Mouse (Mus musculus) MEL (cell line): ENCODE measurements at regions not wholly inside any gene's neighbourhood (a gene's known extent, or its start where the extent isn't known, plus 50 kb on each side); places are given as distances from the start of the nearest gene placed in this dataset.

Experiments
- DNase-seq: peaks from one replicate; pipeline ENCODE4 v3.0.0; 2011; ENCODE audit warnings: low read depth, low spot score
- H3K27ac ChIP-seq: 2 replicates; pipeline ENCODE4 v1.5.1; 2012; ENCODE audit warnings: low read depth, mild to moderate bottlenecking, control low read depth, low read length, moderate library complexity; ENCODE audit not compliant: control insufficient read depth
- H3K27me3 ChIP-seq, 2 experiments: fragments of 150-350 bp in 1 of 2; sonication (generic) in 1 of 2; 2 replicates each; pipeline ENCODE4 v1.6.1; 2012; ENCODE audit warnings: low read length in 2 of 2, mild to moderate bottlenecking in 2 of 2, improper control_type of control experiment in 1 of 2, moderate library complexity in 1 of 2; ENCODE audit not compliant: insufficient read depth in 2 of 2, control insufficient read depth in 1 of 2
- H3K36me3 ChIP-seq, 2 experiments: 2 replicates each; pipeline ENCODE4 v1.6.1; 2012 to 2014; ENCODE audit warnings: low read length in 2 of 2, improper control_type of control experiment in 1 of 2, inconsistent platforms in 1 of 2, mild to moderate bottlenecking in 1 of 2; ENCODE audit not compliant: insufficient read depth in 2 of 2, control insufficient read depth in 1 of 2
- H3K4me1 ChIP-seq, 2 experiments: fragments of 150-350 bp in 1 of 2; sonication (generic) in 1 of 2; 2 replicates each; pipeline ENCODE4 v1.6.1; 2012; ENCODE audit warnings: low read length in 2 of 2, improper control_type of control experiment in 1 of 2, mild to moderate bottlenecking in 1 of 2; ENCODE audit not compliant: insufficient read depth in 2 of 2, control insufficient read depth in 1 of 2
- H3K4me3 ChIP-seq, 2 experiments: fragments of 150-350 bp in 1 of 2; sonication (generic) in 1 of 2; 2 replicates each; pipeline ENCODE4 v1.5.1; 2012; ENCODE audit warnings: low read depth in 2 of 2, low read length in 2 of 2, mild to moderate bottlenecking in 2 of 2, moderate library complexity in 2 of 2, control low read depth in 1 of 2, improper control_type of control experiment in 1 of 2; ENCODE audit not compliant: control insufficient read depth in 1 of 2, insufficient read depth in 1 of 2
- H3K79me2 ChIP-seq: 2 replicates; pipeline ENCODE4 v1.6.1; 2012; ENCODE audit warnings: mild to moderate bottlenecking, low read length, moderate library complexity; ENCODE audit not compliant: control insufficient read depth, poor library complexity, insufficient read depth
- H3K9ac ChIP-seq: 2 replicates; pipeline ENCODE4 v1.6.1; 2012; ENCODE audit warnings: low read depth, mild to moderate bottlenecking, control low read depth, low read length, moderate library complexity; ENCODE audit not compliant: control insufficient read depth, poor library complexity, severe bottlenecking
- H3K9me3 ChIP-seq: fragments of 150-350 bp; sonication (generic); replicated peaks from 2 replicates; pipeline ENCODE4 v1.6.1; 2012; ENCODE audit warnings: mild to moderate bottlenecking, low read length, improper control_type of control experiment, moderate library complexity; ENCODE audit not compliant: insufficient read depth
- GABPA ChIP-seq: IDR thresholded peaks from 2 replicates; pipeline ENCODE4 v1.6.1; 2012; ENCODE audit warnings: low read depth, mild to moderate bottlenecking, inconsistent platforms, low read length, improper control_type of control experiment, moderate library complexity
- KAT2A ChIP-seq: conservative IDR thresholded peaks from 2 replicates; pipeline ENCODE4 v1.6.1; 2012; ENCODE audit warnings: low read depth, low read length, improper control_type of control experiment, inconsistent platforms
- MEF2A ChIP-seq: IDR thresholded peaks from 2 replicates; pipeline ENCODE4 v1.6.1; 2014; ENCODE audit warnings: low read depth, mild to moderate bottlenecking, inconsistent platforms, low read length, improper control_type of control experiment; ENCODE audit not compliant: poor library complexity, insufficient replicate concordance, severe bottlenecking; ENCODE audit errors: extremely low read depth
- MYC ChIP-seq: IDR thresholded peaks from 2 replicates; pipeline ENCODE4 v1.6.1; 2011; ENCODE audit warnings: low read depth, mild to moderate bottlenecking, low read length, improper control_type of control experiment, moderate library complexity
- NRF1 ChIP-seq: IDR thresholded peaks from 2 replicates; pipeline ENCODE4 v1.6.1; 2014; ENCODE audit warnings: low read depth, mild to moderate bottlenecking, inconsistent platforms, low read length, improper control_type of control experiment, moderate library complexity; ENCODE audit not compliant: poor library complexity, insufficient read depth, severe bottlenecking
- RCOR1 ChIP-seq: IDR thresholded peaks from 2 replicates; pipeline ENCODE4 v1.6.1; 2012; ENCODE audit warnings: low read depth, mild to moderate bottlenecking, inconsistent platforms, low read length, improper control_type of control experiment
- TAL1 ChIP-seq: IDR thresholded peaks from 2 replicates; pipeline ENCODE4 v1.6.1; 2012; ENCODE audit warnings: mild to moderate bottlenecking, inconsistent platforms, low read length, moderate library complexity, mixed read lengths
- TBP ChIP-seq: IDR thresholded peaks from 2 replicates; pipeline ENCODE4 v1.8.0; 2011; ENCODE audit warnings: low read depth, low read length, improper control_type of control experiment
- USF2 ChIP-seq, 2 experiments: IDR thresholded peaks; 2 replicates each; pipeline ENCODE4 v1.6.1; 2011 to 2012; ENCODE audit warnings: improper control_type of control experiment in 2 of 2, low read length in 2 of 2, borderline replicate concordance in 1 of 2, inconsistent platforms in 1 of 2, low read depth in 1 of 2, mild to moderate bottlenecking in 1 of 2; ENCODE audit not compliant: insufficient read depth in 1 of 2
- ZNF384 ChIP-seq: IDR thresholded peaks from 2 replicates; pipeline ENCODE4 v1.6.1; 2012; ENCODE audit warnings: low read depth, mild to moderate bottlenecking, inconsistent platforms, low read length, improper control_type of control experiment

GRCm38 (mm10) chr9:61158192-61158770, 213.9 kb upstream of the Tle3 start:
- H3K9me3 ChIP-seq: no peaks in the 10 kb centered on the region
- DNase-seq: no peak
- H3K4me1 ChIP-seq: no peaks in the 10 kb centered on the region
- no peak overlapping the region for H3K9ac ChIP-seq
- H3K36me3 ChIP-seq: no peaks in the 10 kb centered on the region
- no peak for TF ChIP-seq KAT2A
- no peak for TF ChIP-seq USF2 (IDR thresholded peaks at IDR 0.05; ENCODE audit: borderline replicate concordance in 1 of 2, insufficient read depth in 1 of 2, low read depth in 1 of 2, low read length in 2 of 2)
- no peak for TF ChIP-seq TAL1
- no peak for TF ChIP-seq MEF2A
- no peak for TF ChIP-seq NRF1
- no peak overlapping the region for H3K4me3 ChIP-seq
- H3K27ac ChIP-seq: no peak overlapping the region
- no peaks in the 10 kb centered on the region for H3K79me2 ChIP-seq
- peaks cover 0 to 3% of the 10 kb centered on the region in 2 experiments; a peak in 1 of 4 replicates for H3K27me3 ChIP-seq

- no peak for DNase-seq
Observed at GRCm38 (mm10) chr9:61159159-61159558, 213.0 kb upstream of the Tle3 start.

GRCm38 (mm10) chr9:61159616-61160015, 212.6 kb upstream of the Tle3 start:
- no peak overlapping the region for H3K9ac ChIP-seq
- no peak overlapping the region for H3K27ac ChIP-seq
- DNase-seq: no peak
- peaks cover 0 to 3% of the 10 kb centered on the region in 2 experiments; a peak in 1 of 4 replicates for H3K27me3 ChIP-seq
- H3K79me2 ChIP-seq: no peaks in the 10 kb centered on the region
- H3K4me3 ChIP-seq: no peak overlapping the region
- no peak for TF ChIP-seq KAT2A
- TF ChIP-seq ZNF384: no peak
- TF ChIP-seq MYC: no peak
- no peak for TF ChIP-seq RCOR1
- TF ChIP-seq TBP: no peak
- no peaks in the 10 kb centered on the region for H3K36me3 ChIP-seq
- no peaks in the 10 kb centered on the region for H3K9me3 ChIP-seq
- no peaks in the 10 kb centered on the region for H3K4me1 ChIP-seq

More at GRCm38 (mm10) chr9:61159159-61159558, 213.0 kb upstream of the Tle3 start:
- H3K4me1 ChIP-seq: no peaks in the 10 kb centered on the region
- no peak overlapping the region for H3K4me3 ChIP-seq
- no peak overlapping the region for H3K27ac ChIP-seq
- H3K79me2 ChIP-seq: no peaks in the 10 kb centered on the region
- TF ChIP-seq GABPA: no peak
- H3K27me3 ChIP-seq: peaks cover 0 to 3% of the 10 kb centered on the region in 2 experiments; a peak in 1 of 4 replicates
- no peak overlapping the region for H3K9ac ChIP-seq
- H3K9me3 ChIP-seq: no peaks in the 10 kb centered on the region
- H3K36me3 ChIP-seq: no peaks in the 10 kb centered on the region
